Mouse (Mus musculus): ENCODE results near the gene Nrxn1. TPM values are rescaled to one million over a fixed set of nuclear protein-coding genes. Genes with fewer than 3 reads are reported as not detected.
A peak's percentile ranks its signal among the peaks of the same experiment; 100 is the strongest.

Gene Nrxn1
- polyA plus RNA-seq, 2 experiments = 6.3 to 12.2 TPM

DNA sequence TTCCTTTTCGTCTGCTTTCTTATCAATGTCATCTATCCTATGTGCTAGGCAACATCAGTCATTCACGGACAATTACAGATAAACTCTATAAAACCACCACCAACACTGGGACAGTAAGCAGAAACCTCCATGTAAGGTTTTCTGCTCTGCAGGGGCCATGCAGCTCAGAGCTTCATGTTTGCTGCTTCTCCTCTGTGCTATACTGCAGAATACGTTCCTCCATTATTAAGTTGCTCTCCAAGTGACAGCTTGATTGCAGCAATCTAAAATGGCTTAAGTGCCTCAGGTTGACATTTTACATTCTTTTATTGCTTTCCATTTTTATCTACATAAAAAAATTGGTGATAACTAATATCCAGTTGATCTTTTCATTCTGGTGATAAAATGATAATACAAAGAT lies 477.9 kb downstream of the Nrxn1 start:
- no peak for DNase-seq (ENCODE audit: low spot score)
- H3K4me2 ChIP-seq (replicated peaks; ENCODE audit: low read depth, low read length, severe bottlenecking) = no peak overlapping the region
- 74% methylated on average over 3 of the region's 3 CpGs for WGBS
- no peaks in the 10 kb centered on the region for H3K4me1 ChIP-seq (ENCODE audit: control insufficient read depth, insufficient read depth, low read length)
- no peak overlapping the region for H3K27ac ChIP-seq (replicated peaks; ENCODE audit: low read depth, low read length)
- H3K9ac ChIP-seq (ENCODE audit: low read depth, low read length, severe bottlenecking) = no peak overlapping the region
- no peak overlapping the region for H3K4me3 ChIP-seq (replicated peaks; ENCODE audit: low read length)
- H3K27me3 ChIP-seq (ENCODE audit: control insufficient read depth, insufficient read depth, low read length) = no peaks in the 10 kb centered on the region
- TF ChIP-seq POLR2A (IDR thresholded peaks at IDR 0.05; ENCODE audit: borderline replicate concordance, extremely low read depth, insufficient read depth, insufficient read length) = no peak
- no peaks in the 10 kb centered on the region for H3K36me3 ChIP-seq (ENCODE audit: control insufficient read depth, insufficient read depth, low read length)
- H3K9me3 ChIP-seq (ENCODE audit: control insufficient read depth, low read length) = no peaks in the 10 kb centered on the region
- ATAC-seq (ENCODE audit: low FRiP score, low read depth) = no peak

DNA sequence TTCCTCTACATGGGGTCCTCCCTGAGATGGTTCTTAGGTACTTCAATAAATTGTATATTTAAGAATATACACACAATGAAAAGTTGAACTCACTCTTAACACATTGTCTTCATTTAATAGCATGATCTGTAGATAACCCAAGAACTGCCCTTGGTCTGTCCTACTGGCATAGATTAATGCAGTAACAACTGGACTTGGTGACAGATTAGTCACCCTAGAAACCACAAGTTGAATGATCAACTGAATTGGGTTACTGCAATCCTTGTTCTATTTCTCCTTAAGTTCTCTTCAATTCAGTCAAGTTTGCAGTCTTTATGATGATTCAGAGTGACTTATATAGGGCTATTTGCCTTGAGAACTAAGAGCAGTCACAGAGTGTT lies 485.5 kb downstream of the Nrxn1 start:
- no peak for TF ChIP-seq POLR2A (IDR thresholded peaks at IDR 0.05; ENCODE audit: borderline replicate concordance, extremely low read depth, insufficient read depth, insufficient read length)
- no peaks in the 10 kb centered on the region for H3K9me3 ChIP-seq (ENCODE audit: control insufficient read depth, low read length)
- no peak overlapping the region for H3K9ac ChIP-seq (ENCODE audit: low read depth, low read length, severe bottlenecking)
- no peak overlapping the region for H3K4me3 ChIP-seq (replicated peaks; ENCODE audit: low read length)
- no peaks in the 10 kb centered on the region for H3K27me3 ChIP-seq (ENCODE audit: control insufficient read depth, insufficient read depth, low read length)
- H3K4me1 ChIP-seq (ENCODE audit: control insufficient read depth, insufficient read depth, low read length) = no peaks in the 10 kb centered on the region
- DNase-seq (ENCODE audit: low spot score) = no peak
- ATAC-seq (ENCODE audit: low FRiP score, low read depth) = no peak
- no peak overlapping the region for H3K27ac ChIP-seq (replicated peaks; ENCODE audit: low read depth, low read length)
- H3K4me2 ChIP-seq (replicated peaks; ENCODE audit: low read depth, low read length, severe bottlenecking) = no peak overlapping the region
- no peaks in the 10 kb centered on the region for H3K36me3 ChIP-seq (ENCODE audit: control insufficient read depth, insufficient read depth, low read length)

GRCm38 (mm10) chr17:90606718-90607426 lies 486.0 kb downstream of the Nrxn1 start:
- Histone ChIP-seq H3K9me3 (ENCODE audit: control insufficient read depth, low read length) (no peaks in the 10 kb centered on the region), H3K4me2 (replicated peaks; ENCODE audit: low read depth, low read length, severe bottlenecking) (no peak overlapping the region), H3K4me1 (ENCODE audit: control insufficient read depth, insufficient read depth, low read length) (no peaks in the 10 kb centered on the region), H3K9ac (ENCODE audit: low read depth, low read length, severe bottlenecking) (no peak overlapping the region), H3K27me3 (ENCODE audit: control insufficient read depth, insufficient read depth, low read length) (no peaks in the 10 kb centered on the region), H3K27ac (replicated peaks; ENCODE audit: low read depth, low read length) (no peak overlapping the region), H3K4me3 (replicated peaks; ENCODE audit: low read length) (no peak overlapping the region), H3K36me3 (ENCODE audit: control insufficient read depth, insufficient read depth, low read length) (no peaks in the 10 kb centered on the region)
- no peak for ATAC-seq (ENCODE audit: low FRiP score, low read depth)
- TF ChIP-seq POLR2A (IDR thresholded peaks at IDR 0.05; ENCODE audit: borderline replicate concordance, extremely low read depth, insufficient read depth, insufficient read length) = no peak
- WGBS = 80% methylated on average over 4 of the region's 4 CpGs
- DNase-seq (ENCODE audit: low spot score) = peak; percentile 70

DNA sequence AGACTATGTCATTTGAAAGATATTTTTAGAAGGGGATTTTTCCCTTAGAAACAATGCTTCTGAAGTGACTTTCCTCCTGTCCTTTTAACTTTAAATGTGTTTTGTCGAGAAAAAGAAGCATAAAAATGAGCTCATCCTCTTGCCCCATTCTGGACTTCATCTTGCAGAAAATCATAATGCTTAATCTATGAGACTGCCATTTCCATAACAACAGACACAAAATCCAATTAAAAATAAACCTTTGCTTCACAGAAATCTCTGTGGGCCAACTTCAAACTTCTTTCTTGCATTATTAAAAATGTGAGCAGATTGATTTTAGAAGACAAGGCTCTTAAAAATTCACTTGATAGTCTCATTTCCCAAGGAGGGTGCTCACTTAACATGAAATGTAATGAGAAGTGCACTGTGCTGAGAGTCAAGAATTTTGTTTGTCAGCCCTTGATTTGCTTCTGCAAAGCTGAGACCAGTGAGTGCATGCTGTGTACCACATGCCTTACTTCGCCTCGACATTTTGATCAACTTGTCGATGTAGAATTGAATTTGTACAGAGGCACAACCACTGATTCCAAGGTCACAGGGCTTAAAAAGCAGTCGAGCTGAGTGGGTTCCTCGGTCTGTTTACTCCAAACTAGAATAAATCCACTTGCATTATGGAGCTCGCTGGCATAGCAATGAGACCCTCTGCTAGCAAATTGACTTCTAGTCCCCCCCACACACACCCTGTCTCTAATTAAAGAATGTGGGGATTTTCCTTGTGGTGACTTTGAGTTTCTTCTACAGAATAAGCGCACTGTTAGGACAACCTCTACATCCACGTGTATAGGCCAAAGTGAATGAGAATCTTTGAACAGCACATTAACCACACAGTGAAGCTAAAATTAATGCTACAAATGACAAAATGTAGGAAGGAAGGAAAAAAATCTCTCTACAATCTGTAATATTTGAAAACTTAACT lies 493.0 kb downstream of the Nrxn1 start:
- Histone ChIP-seq H3K4me2 (replicated peaks; ENCODE audit: low read depth, low read length, severe bottlenecking) (no peak overlapping the region), H3K36me3 (ENCODE audit: control insufficient read depth, insufficient read depth, low read length) (no peaks in the 10 kb centered on the region), H3K27me3 (ENCODE audit: control insufficient read depth, insufficient read depth, low read length) (no peaks in the 10 kb centered on the region), H3K27ac (replicated peaks; ENCODE audit: low read depth, low read length) (no peak overlapping the region), H3K9me3 (ENCODE audit: control insufficient read depth, low read length) (peaks cover 3% of the 10 kb centered on the region; the same call in 1 of the 2 replicates), H3K4me3 (replicated peaks; ENCODE audit: low read length) (no peak overlapping the region), H3K9ac (ENCODE audit: low read depth, low read length, severe bottlenecking) (no peak overlapping the region), H3K4me1 (ENCODE audit: control insufficient read depth, insufficient read depth, low read length) (no peaks in the 10 kb centered on the region)
- DNase-seq (ENCODE audit: low spot score) (no peak), ATAC-seq (ENCODE audit: low FRiP score, low read depth) (no peak)
- no peak for TF ChIP-seq POLR2A (IDR thresholded peaks at IDR 0.05; ENCODE audit: borderline replicate concordance, extremely low read depth, insufficient read depth, insufficient read length)
- WGBS = 82% methylated on average over 9 of the region's 9 CpGs

GRCm38 (mm10) chr17:90594798-90595533 lies 497.9 kb downstream of the Nrxn1 start:
- H3K4me1 ChIP-seq (ENCODE audit: control insufficient read depth, insufficient read depth, low read length) = no peaks in the 10 kb centered on the region
- peaks cover 3% of the 10 kb centered on the region; the same call in 1 of the 2 replicates for H3K9me3 ChIP-seq (ENCODE audit: control insufficient read depth, low read length)
- whole genome bisulfite sequencing = 58% methylated on average over 9 of the region's 9 CpGs

More at GRCm38 (mm10) chr17:90594798-90595533, 497.9 kb downstream of the Nrxn1 start:
- TF ChIP-seq POLR2A (IDR thresholded peaks at IDR 0.05; ENCODE audit: borderline replicate concordance, extremely low read depth, insufficient read depth, insufficient read length) = no peak
- DNase-seq (ENCODE audit: low spot score) (no peak), ATAC-seq (ENCODE audit: low FRiP score, low read depth) (no peak)
- H3K27ac ChIP-seq (replicated peaks; ENCODE audit: low read depth, low read length) = no peak overlapping the region
- H3K36me3 ChIP-seq (ENCODE audit: control insufficient read depth, insufficient read depth, low read length) = no peaks in the 10 kb centered on the region
- H3K4me2 ChIP-seq (replicated peaks; ENCODE audit: low read depth, low read length, severe bottlenecking) = no peak overlapping the region
- no peaks in the 10 kb centered on the region for H3K27me3 ChIP-seq (ENCODE audit: control insufficient read depth, insufficient read depth, low read length)
- no peak overlapping the region for H3K4me3 ChIP-seq (replicated peaks; ENCODE audit: low read length)
- no peak overlapping the region for H3K9ac ChIP-seq (ENCODE audit: low read depth, low read length, severe bottlenecking)
